Mouse (Mus musculus) forebrain, embryonic 13.5 days (tissue): ENCODE data around the gene Copz1. TPM values are rescaled to one million over a fixed set of nuclear protein-coding genes. Genes with fewer than 3 reads are reported as not detected.
A peak's percentile ranks its signal among the peaks of the same experiment; 100 is the strongest.

Experiments
- ATAC-seq: fragments of 200-750 bp; cut with Nextera tagmentation; 2 replicates; pipeline ENCODE4 v1.8.0; 2017
- H3K27ac ChIP-seq: fragments of 300-500 bp; sonication (generic); 2 replicates; pipeline ENCODE4 v1.5.1; 2015; ENCODE audit warnings: inconsistent platforms, mild to moderate bottlenecking, moderate library complexity
- H3K27me3 ChIP-seq: fragments of 300-500 bp; sonication (generic); 2 replicates; pipeline ENCODE4 v1.6.1; 2015; ENCODE audit warnings: mild to moderate bottlenecking, inconsistent platforms
- H3K36me3 ChIP-seq: fragments of 300-500 bp; sonication (generic); 2 replicates; pipeline ENCODE4 v1.6.1; 2015; ENCODE audit warnings: mild to moderate bottlenecking, inconsistent platforms; ENCODE audit not compliant: poor library complexity, severe bottlenecking
- H3K4me1 ChIP-seq: fragments of 300-500 bp; sonication (generic); 2 replicates; pipeline ENCODE4 v1.6.1; 2015; ENCODE audit warnings: inconsistent platforms
- H3K4me2 ChIP-seq: fragments of 300-500 bp; sonication (generic); 2 replicates; pipeline ENCODE4 v1.6.1; 2015; ENCODE audit warnings: inconsistent platforms, mild to moderate bottlenecking, moderate library complexity
- H3K4me3 ChIP-seq: fragments of 300-500 bp; sonication (generic); 2 replicates; pipeline ENCODE4 v1.5.1; 2015; ENCODE audit warnings: mild to moderate bottlenecking, inconsistent platforms
- H3K9ac ChIP-seq: fragments of 300-500 bp; sonication (generic); 2 replicates; pipeline ENCODE4 v1.6.1; 2015; ENCODE audit warnings: mild to moderate bottlenecking, inconsistent platforms
- H3K9me3 ChIP-seq: fragments of 300-500 bp; sonication (generic); replicated peaks from 2 replicates; pipeline ENCODE4 v1.6.1; 2016; ENCODE audit warnings: inconsistent platforms
- WGBS: fragments of 180-500 bp; shearing (Covaris S2); methylation state at CpG from one replicate; pipeline ENCODE4 v1.1.7; 2015; 5-methylcytosine and 5-hydroxymethylcytosine counted together
- polyA plus RNA-seq: library from polyadenylated mRNA; unstranded; fragments of >200 nt; fragmentation: Nextera tagmentation; extraction: Ambion mirVana; gene quantifications from 2 replicates; pipeline ENCODE4 v1.2.1, GENCODE M21; 2015

Copz1 gene
- polyA plus RNA-seq, 1 experiment from 2014 or later = 219 TPM

- Histone ChIP-seq H3K4me1 (peaks cover 45% of the 10 kb centered on the region), H3K9me3 (no peaks in the 10 kb centered on the region), H3K4me2 (no peak overlapping the region), H3K36me3 (peaks cover 49% of the 10 kb centered on the region), H3K4me3 (no peak overlapping the region), H3K9ac (no peak overlapping the region), H3K27me3 (no peaks in the 10 kb centered on the region), H3K27ac (no peak overlapping the region)
- 92% methylated on average over 8 of the region's 8 CpGs for WGBS
- no peak for ATAC-seq
Observed at GRCm38 (mm10) chr15:103317731-103318130, 45.2 kb downstream of the Copz1 start.

DNA sequence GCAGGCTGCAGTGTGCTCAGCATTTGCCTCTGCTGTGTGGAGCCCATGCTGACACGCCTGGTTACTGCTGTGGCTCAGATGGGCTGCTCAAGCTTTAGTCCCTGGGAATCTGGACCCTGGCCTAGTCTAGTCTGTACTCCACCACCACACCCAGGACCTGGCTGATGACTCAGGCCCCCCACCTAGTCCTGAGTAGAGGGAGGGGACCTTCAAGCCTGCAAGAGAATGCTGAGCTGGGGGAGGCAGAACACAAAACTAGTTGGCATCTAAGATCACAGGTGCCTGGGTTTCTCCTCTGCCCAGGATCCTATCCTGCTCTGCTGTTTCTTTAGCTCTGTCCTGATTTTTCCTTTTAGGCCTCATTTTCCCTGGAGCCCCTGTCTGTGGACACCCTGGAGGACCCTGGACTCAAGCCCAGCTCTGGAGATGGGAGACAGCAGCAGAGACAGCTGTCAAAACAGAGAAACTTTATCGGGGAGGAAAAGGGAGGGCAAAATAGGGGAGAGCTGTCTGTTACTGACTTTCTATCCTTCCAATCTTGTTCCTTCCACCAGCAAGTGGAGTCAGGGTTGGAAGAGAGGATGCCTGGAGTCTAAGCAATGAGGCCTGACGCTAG lies 45.8 kb downstream of the Copz1 start:
- peaks cover 49% of the 10 kb centered on the region for H3K36me3 ChIP-seq
- no peak overlapping the region for H3K4me2 ChIP-seq
- H3K9ac ChIP-seq = no peak overlapping the region
- no peak for ATAC-seq
- H3K27me3 ChIP-seq = no peaks in the 10 kb centered on the region
- no peak overlapping the region for H3K27ac ChIP-seq
- WGBS = 69% methylated on average over 3 of the region's 3 CpGs
- no peaks in the 10 kb centered on the region for H3K9me3 ChIP-seq
- peaks cover 42% of the 10 kb centered on the region for H3K4me1 ChIP-seq
- H3K4me3 ChIP-seq = no peak overlapping the region

GRCm38 (mm10) chr15:103321076-103321475 lies 48.6 kb downstream of the Copz1 start:
- Histone ChIP-seq H3K9ac (no peak overlapping the region), H3K36me3 (peaks cover 40% of the 10 kb centered on the region), H3K27me3 (no peaks in the 10 kb centered on the region), H3K27ac (no peak overlapping the region), H3K4me2 (no peak overlapping the region), H3K9me3 (no peaks in the 10 kb centered on the region), H3K4me1 (peaks cover 26% of the 10 kb centered on the region), H3K4me3 (no peak overlapping the region)
- WGBS = 59% methylated on average over 1 of the region's 1 CpGs
- no peak for ATAC-seq

DNA sequence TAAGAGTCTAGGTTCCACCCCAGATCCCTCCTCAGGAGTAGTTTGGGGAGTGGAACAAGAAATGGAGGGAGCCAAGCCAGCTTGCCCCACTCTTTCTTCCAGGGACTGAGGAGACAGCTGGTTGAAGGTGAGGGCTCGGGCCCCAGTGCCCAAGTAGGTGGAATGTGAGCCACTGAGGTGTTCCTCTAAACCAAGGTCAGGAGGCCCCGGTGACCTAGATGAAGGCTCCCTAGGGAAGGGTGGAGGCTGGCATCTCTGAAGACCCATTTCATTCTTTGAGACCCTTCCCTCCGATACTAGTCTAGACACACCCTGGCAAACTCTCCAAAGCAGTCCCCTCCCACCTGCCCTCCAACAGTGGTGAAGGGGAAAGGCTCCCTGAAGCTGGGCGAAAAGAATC lies 49.9 kb downstream of the Copz1 start:
- H3K4me3 ChIP-seq = peak overlapping the region; percentile 68
- no peak overlapping the region for H3K27ac ChIP-seq
- H3K9me3 ChIP-seq = no peaks in the 10 kb centered on the region
- peak overlapping the region; percentile 80 for H3K4me2 ChIP-seq
- H3K9ac ChIP-seq = peak overlapping the region; percentile 81
- no peaks in the 10 kb centered on the region for H3K27me3 ChIP-seq
- H3K36me3 ChIP-seq = peaks cover 27% of the 10 kb centered on the region
- WGBS = 39% methylated on average over 4 of the region's 4 CpGs
- ATAC-seq = no peak
- peaks cover 26% of the 10 kb centered on the region for H3K4me1 ChIP-seq

- Histone ChIP-seq H3K9ac (peak overlapping the region; percentile 81), H3K27ac (peak overlapping the region; percentile 66), H3K27me3 (no peaks in the 10 kb centered on the region), H3K4me2 (peak overlapping the region; percentile 80), H3K9me3 (no peaks in the 10 kb centered on the region), H3K4me1 (peaks cover 26% of the 10 kb centered on the region), H3K36me3 (peaks cover 20% of the 10 kb centered on the region), H3K4me3 (peak overlapping the region; percentile 68)
- 0% methylated on average over 20 of the region's 26 CpGs for WGBS
- peak; percentile 72 for ATAC-seq
Observed at GRCm38 (mm10) chr15:103323070-103323454, 50.5 kb downstream of the Copz1 start.

DNA sequence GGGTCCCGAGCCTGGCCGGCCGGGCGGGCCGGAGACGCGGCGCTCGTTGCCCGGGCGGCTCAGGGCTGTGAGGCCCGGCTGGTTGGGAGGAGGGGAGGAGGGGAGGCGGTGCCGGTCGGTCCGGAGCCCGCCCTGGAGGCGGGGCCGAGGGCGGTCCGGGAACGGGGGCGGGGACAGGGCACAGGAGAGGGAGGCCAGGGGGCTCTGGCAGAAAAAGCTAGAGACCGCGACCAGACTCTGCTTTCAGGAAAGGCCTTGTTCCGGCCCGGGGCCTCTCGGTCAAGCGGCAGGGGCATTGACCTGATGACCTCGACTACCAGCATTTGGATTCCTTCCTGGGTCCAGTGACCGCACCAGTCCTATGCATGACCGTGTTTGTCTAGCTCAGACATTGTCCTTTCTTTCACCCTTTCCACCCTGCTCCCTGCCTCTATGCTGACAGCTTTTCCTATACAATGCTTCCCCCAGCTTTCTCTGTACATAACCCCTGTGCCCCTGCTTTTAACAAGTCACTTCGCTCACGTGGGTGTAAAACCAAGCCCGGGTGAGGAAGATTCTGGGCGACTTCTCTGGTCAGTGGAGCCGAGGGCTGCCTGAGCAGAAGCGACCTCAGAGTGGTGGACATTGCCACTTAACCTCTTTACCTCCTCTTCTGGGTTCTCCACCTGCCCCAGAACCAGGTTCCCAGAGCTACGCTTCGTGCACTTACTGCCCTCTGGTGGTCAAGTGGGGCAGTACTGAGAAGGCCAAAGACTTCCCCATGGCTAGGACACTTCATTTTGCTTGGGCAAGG lies 51.1 kb downstream of the Copz1 start:
- Histone ChIP-seq H3K27me3 (no peaks in the 10 kb centered on the region), H3K4me2 (peak overlapping the region; percentile 80), H3K9me3 (no peaks in the 10 kb centered on the region), H3K4me1 (peaks cover 26% of the 10 kb centered on the region), H3K27ac (peak overlapping the region; percentile 66), H3K4me3 (peak overlapping the region; percentile 68), H3K36me3 (peaks cover 15% of the 10 kb centered on the region), H3K9ac (peak overlapping the region; percentile 81)
- under 1% methylated on average over 27 of the region's 40 CpGs for WGBS
- ATAC-seq = peak; percentile 98

DNA sequence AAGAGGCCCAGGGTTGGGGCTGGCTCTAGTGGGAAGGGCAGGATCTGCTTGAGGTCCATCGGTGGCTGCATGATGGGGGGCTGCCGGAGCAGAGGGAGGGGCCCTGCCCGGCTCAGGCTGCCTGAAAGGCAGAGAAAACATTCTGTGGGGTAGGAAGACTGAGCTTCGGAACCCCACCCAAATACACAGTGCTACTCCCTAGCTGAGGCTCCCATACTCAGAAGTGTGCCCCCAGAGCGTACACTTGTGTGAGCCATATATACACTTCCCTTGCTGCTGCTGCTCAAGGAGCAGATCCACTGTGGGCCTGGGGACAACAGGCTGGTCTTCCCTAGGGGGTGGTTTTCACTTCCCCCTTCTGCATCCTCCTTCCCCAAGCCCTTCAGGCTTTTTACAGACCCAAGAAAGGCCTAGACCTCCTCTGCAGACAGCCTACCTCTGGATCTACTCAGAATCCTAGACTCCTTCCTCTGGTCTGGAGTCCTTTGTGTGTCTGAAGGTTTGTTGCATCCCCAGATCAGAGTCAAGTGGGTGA lies 60.6 kb downstream of the Copz1 start:
- H3K27ac ChIP-seq = no peak overlapping the region
- H3K27me3 ChIP-seq = peaks cover 11% of the 10 kb centered on the region
- H3K9ac ChIP-seq = 0 out of 2 replicates have a peak overlapping the region, but pooled peaks have one; percentile 34
- ATAC-seq = no peak
- no peaks in the 10 kb centered on the region for H3K36me3 ChIP-seq
- H3K4me1 ChIP-seq = peaks cover 20% of the 10 kb centered on the region
- 57% methylated on average over 5 of the region's 5 CpGs for WGBS
- no peaks in the 10 kb centered on the region for H3K9me3 ChIP-seq
- H3K4me3 ChIP-seq = no peak overlapping the region
- peak overlapping the region; percentile 7; the same call in 1 of the 2 replicates for H3K4me2 ChIP-seq

GRCm38 (mm10) chr15:103333738-103334137 lies 61.2 kb downstream of the Copz1 start:
- WGBS = 47% methylated on average over 5 of the region's 5 CpGs
- Histone ChIP-seq H3K4me1 (peaks cover 20% of the 10 kb centered on the region), H3K9ac (no peak overlapping the region), H3K27ac (no peak overlapping the region), H3K4me2 (peak overlapping the region; percentile 6; the same call in 1 of the 2 replicates), H3K36me3 (no peaks in the 10 kb centered on the region), H3K9me3 (no peaks in the 10 kb centered on the region), H3K27me3 (peaks cover 16% of the 10 kb centered on the region), H3K4me3 (no peak overlapping the region)
- no peak for ATAC-seq

DNA sequence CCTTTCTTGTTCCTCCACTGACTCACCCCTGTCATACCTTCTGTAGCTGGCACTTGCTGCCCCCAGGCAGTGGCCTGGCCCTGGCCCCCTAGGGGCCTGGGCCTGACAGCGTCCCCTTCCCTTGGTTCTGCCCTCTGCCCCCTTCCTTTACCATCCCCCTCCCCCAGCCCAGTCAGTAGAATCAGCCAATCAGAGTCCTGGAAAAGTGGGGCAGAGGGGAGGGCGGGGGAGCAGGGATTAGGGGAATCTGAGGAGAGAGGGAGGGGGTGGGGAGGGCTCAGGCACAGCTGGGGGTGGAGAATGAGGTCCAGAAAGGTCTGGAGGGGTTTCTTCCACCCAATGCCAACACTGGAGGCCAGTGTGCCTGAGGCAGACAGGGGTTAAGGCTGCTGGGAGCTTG lies 61.7 kb downstream of the Copz1 start:
- H3K27me3 ChIP-seq = peaks cover 21% of the 10 kb centered on the region
- no peak overlapping the region for H3K9ac ChIP-seq
- H3K27ac ChIP-seq = no peak overlapping the region
- ATAC-seq = peak; percentile 2; the same call in 1 of the 2 replicates
- H3K4me3 ChIP-seq = no peak overlapping the region
- H3K4me2 ChIP-seq = peak overlapping the region; percentile 6; the same call in 1 of the 2 replicates
- H3K9me3 ChIP-seq = no peaks in the 10 kb centered on the region
- peaks cover 23% of the 10 kb centered on the region for H3K4me1 ChIP-seq
- no peaks in the 10 kb centered on the region for H3K36me3 ChIP-seq
- 0% methylated on average over 2 of the region's 2 CpGs for WGBS

- WGBS = 61% methylated on average over 3 of the region's 3 CpGs
- H3K4me3 ChIP-seq = no peak overlapping the region
- peaks cover 30% of the 10 kb centered on the region for H3K27me3 ChIP-seq
- no peaks in the 10 kb centered on the region for H3K9me3 ChIP-seq
- H3K4me1 ChIP-seq = peaks cover 31% of the 10 kb centered on the region
- H3K36me3 ChIP-seq = no peaks in the 10 kb centered on the region
- ATAC-seq = no peak
- H3K27ac ChIP-seq = no peak overlapping the region; the same call in 1 of the 2 replicates
- no peak overlapping the region for H3K9ac ChIP-seq
- no peak overlapping the region for H3K4me2 ChIP-seq
Observed at GRCm38 (mm10) chr15:103335040-103335439, 62.5 kb downstream of the Copz1 start.

DNA sequence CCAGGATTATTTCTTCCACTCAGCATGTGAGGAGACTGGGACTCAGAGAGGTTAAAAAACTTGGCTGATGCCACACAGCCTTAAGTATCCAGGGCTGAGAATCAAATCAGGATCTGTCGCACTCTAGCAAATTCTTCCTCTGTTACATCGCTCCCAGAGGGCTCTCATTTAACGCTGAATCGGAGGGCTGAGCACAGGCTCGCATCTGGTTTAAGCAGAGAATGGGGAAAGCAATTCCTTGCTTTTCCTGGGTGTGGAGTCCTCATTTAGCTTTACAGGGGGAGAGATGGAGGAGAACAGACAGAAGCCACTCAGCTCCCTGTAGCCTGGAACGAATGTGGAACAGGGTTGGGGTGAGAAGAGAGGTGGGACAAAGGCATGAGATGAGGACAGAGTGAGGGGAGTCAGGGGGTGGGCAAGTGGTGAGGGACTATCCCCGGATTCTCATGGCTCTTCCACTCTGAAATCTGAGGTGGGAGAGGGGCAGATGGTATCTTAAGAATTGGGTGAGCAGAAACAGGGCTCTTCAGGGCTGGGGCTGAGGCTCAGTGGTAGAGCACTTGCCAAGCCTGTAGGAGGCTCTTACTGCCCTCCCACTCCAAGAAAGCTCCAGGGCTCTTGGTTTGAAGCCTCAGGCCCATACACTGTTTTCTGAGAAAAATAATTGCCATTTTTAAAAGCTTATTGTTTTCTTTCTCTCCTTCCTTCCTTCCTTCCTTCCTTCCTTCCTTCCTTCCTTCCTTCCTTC lies 63.1 kb downstream of the Copz1 start:
- H3K4me1 ChIP-seq = peaks cover 37% of the 10 kb centered on the region
- H3K4me2 ChIP-seq = no peak overlapping the region
- ATAC-seq = no peak
- no peaks in the 10 kb centered on the region for H3K9me3 ChIP-seq
- 29% methylated on average over 7 of the region's 7 CpGs for WGBS
- H3K4me3 ChIP-seq = no peak overlapping the region
- H3K27ac ChIP-seq = no peak overlapping the region
- H3K36me3 ChIP-seq = no peaks in the 10 kb centered on the region
- H3K27me3 ChIP-seq = peaks cover 36% of the 10 kb centered on the region
- no peak overlapping the region for H3K9ac ChIP-seq
